Mouse (Mus musculus): Measurements from ENCODE around the gene Zfp536. TPM values are rescaled to one million over a fixed set of nuclear protein-coding genes. Genes with fewer than 3 reads are reported as not detected.

Gene Zfp536
- polyA plus RNA-seq, 1 experiment: 0.13 TPM

- no peak for DNase-seq (ENCODE audit: low read depth in 1 of 2, low spot score in 2 of 2)
- no peaks in the 10 kb centered on the region for H3K36me3 ChIP-seq (ENCODE audit: control insufficient read depth, insufficient read depth, low read length)
- H3K4me3 ChIP-seq (ENCODE audit: extremely low read depth, insufficient read depth, insufficient read length): no peak overlapping the region
- no peak for TF ChIP-seq CTCF (IDR thresholded peaks at IDR 0.05; ENCODE audit: extremely low read depth, insufficient read depth, insufficient read length, insufficient replicate concordance)
- TF ChIP-seq POLR2A (IDR thresholded peaks at IDR 0.05; ENCODE audit: low read depth, low read length): no peak
- no peaks in the 10 kb centered on the region for H3K27me3 ChIP-seq (ENCODE audit: control insufficient read depth, insufficient read depth, low read length)
- no peak overlapping the region for H3K27ac ChIP-seq (ENCODE audit: insufficient read depth, low read length)
- H3K4me1 ChIP-seq (ENCODE audit: control insufficient read depth, insufficient read depth, insufficient read length): no peaks in the 10 kb centered on the region
- WGBS: 95% methylated on average over 21 of the region's 21 CpGs
These were observed 125.4 kb downstream of the Zfp536 start for GRCm38 (mm10) chr7:37647917-37648615.

GRCm38 (mm10) chr7:37639740-37640397 is 133.6 kb downstream of the Zfp536 start:
- Histone ChIP-seq H3K4me3 (ENCODE audit: extremely low read depth, insufficient read depth, insufficient read length) (no peak overlapping the region), H3K36me3 (ENCODE audit: control insufficient read depth, insufficient read depth, low read length) (no peaks in the 10 kb centered on the region), H3K4me1 (ENCODE audit: control insufficient read depth, insufficient read depth, insufficient read length) (no peaks in the 10 kb centered on the region), H3K27me3 (ENCODE audit: control insufficient read depth, insufficient read depth, low read length) (no peaks in the 10 kb centered on the region), H3K27ac (ENCODE audit: insufficient read depth, low read length) (no peak overlapping the region)
- TF ChIP-seq CTCF (IDR thresholded peaks at IDR 0.05; ENCODE audit: extremely low read depth, insufficient read depth, insufficient read length, insufficient replicate concordance) (no peak), POLR2A (IDR thresholded peaks at IDR 0.05; ENCODE audit: low read depth, low read length) (no peak)
- no peak for DNase-seq (ENCODE audit: low read depth in 1 of 2, low spot score in 2 of 2)
- 8% methylated on average over 12 of the region's 12 CpGs for WGBS

- no peaks in the 10 kb centered on the region for H3K36me3 ChIP-seq (ENCODE audit: control insufficient read depth, insufficient read depth, low read length)
- H3K4me1 ChIP-seq (ENCODE audit: control insufficient read depth, insufficient read depth, insufficient read length): no peaks in the 10 kb centered on the region
- DNase-seq (ENCODE audit: low read depth in 1 of 2, low spot score in 2 of 2): no peak
- no peak for TF ChIP-seq CTCF (IDR thresholded peaks at IDR 0.05; ENCODE audit: extremely low read depth, insufficient read depth, insufficient read length, insufficient replicate concordance)
- no peak for TF ChIP-seq POLR2A (IDR thresholded peaks at IDR 0.05; ENCODE audit: low read depth, low read length)
- no peak overlapping the region for H3K27ac ChIP-seq (ENCODE audit: insufficient read depth, low read length)
- no peak overlapping the region for H3K4me3 ChIP-seq (ENCODE audit: extremely low read depth, insufficient read depth, insufficient read length)
- WGBS: 83% methylated on average over 5 of the region's 5 CpGs
- no peaks in the 10 kb centered on the region for H3K27me3 ChIP-seq (ENCODE audit: control insufficient read depth, insufficient read depth, low read length)
These were observed 138.6 kb downstream of the Zfp536 start for GRCm38 (mm10) chr7:37634812-37635211.

- Histone ChIP-seq H3K4me3 (ENCODE audit: extremely low read depth, insufficient read depth, insufficient read length) (no peak overlapping the region), H3K4me1 (ENCODE audit: control insufficient read depth, insufficient read depth, insufficient read length) (no peaks in the 10 kb centered on the region), H3K36me3 (ENCODE audit: control insufficient read depth, insufficient read depth, low read length) (no peaks in the 10 kb centered on the region), H3K27ac (ENCODE audit: insufficient read depth, low read length) (no peak overlapping the region), H3K27me3 (ENCODE audit: control insufficient read depth, insufficient read depth, low read length) (no peaks in the 10 kb centered on the region)
- TF ChIP-seq CTCF (IDR thresholded peaks at IDR 0.05; ENCODE audit: extremely low read depth, insufficient read depth, insufficient read length, insufficient replicate concordance) (no peak), POLR2A (IDR thresholded peaks at IDR 0.05; ENCODE audit: low read depth, low read length) (no peak)
- no peak for DNase-seq (ENCODE audit: low read depth in 1 of 2, low spot score in 2 of 2)
- WGBS: 87% methylated on average over 7 of the region's 7 CpGs
These were observed 143.0 kb downstream of the Zfp536 start for GRCm38 (mm10) chr7:37630410-37630809.

GRCm38 (mm10) chr7:37627897-37628510 is 145.4 kb downstream of the Zfp536 start:
- Histone ChIP-seq H3K4me3 (ENCODE audit: extremely low read depth, insufficient read depth, insufficient read length) (no peak overlapping the region), H3K4me1 (ENCODE audit: control insufficient read depth, insufficient read depth, insufficient read length) (no peaks in the 10 kb centered on the region; the same call in 1 of the 2 replicates), H3K36me3 (ENCODE audit: control insufficient read depth, insufficient read depth, low read length) (no peaks in the 10 kb centered on the region), H3K27me3 (ENCODE audit: control insufficient read depth, insufficient read depth, low read length) (no peaks in the 10 kb centered on the region), H3K27ac (ENCODE audit: insufficient read depth, low read length) (no peak overlapping the region)
- no peak for TF ChIP-seq POLR2A (IDR thresholded peaks at IDR 0.05; ENCODE audit: low read depth, low read length)
- no peak for TF ChIP-seq CTCF (IDR thresholded peaks at IDR 0.05; ENCODE audit: extremely low read depth, insufficient read depth, insufficient read length, insufficient replicate concordance)
- WGBS: 86% methylated on average over 6 of the region's 6 CpGs
- DNase-seq (ENCODE audit: low read depth in 1 of 2, low spot score in 2 of 2): no peak

- DNase-seq (ENCODE audit: low read depth in 1 of 2, low spot score in 2 of 2): no peak
- TF ChIP-seq CTCF (IDR thresholded peaks at IDR 0.05; ENCODE audit: extremely low read depth, insufficient read depth, insufficient read length, insufficient replicate concordance) (no peak), POLR2A (IDR thresholded peaks at IDR 0.05; ENCODE audit: low read depth, low read length) (no peak)
- no peaks in the 10 kb centered on the region; the same call in 1 of the 2 replicates for H3K4me1 ChIP-seq (ENCODE audit: control insufficient read depth, insufficient read depth, insufficient read length)
- H3K36me3 ChIP-seq (ENCODE audit: control insufficient read depth, insufficient read depth, low read length): no peaks in the 10 kb centered on the region
- no peaks in the 10 kb centered on the region for H3K27me3 ChIP-seq (ENCODE audit: control insufficient read depth, insufficient read depth, low read length)
- H3K4me3 ChIP-seq (ENCODE audit: extremely low read depth, insufficient read depth, insufficient read length): no peak overlapping the region
- H3K27ac ChIP-seq (ENCODE audit: insufficient read depth, low read length): no peak overlapping the region
- WGBS: 94% methylated on average over 8 of the region's 8 CpGs
These were observed 147.7 kb downstream of the Zfp536 start for GRCm38 (mm10) chr7:37625758-37626157.
